Mouse (Mus musculus) CH12.LX (cell line): ENCODE data around the gene Fgfr2. TPM values are rescaled to one million over a fixed set of nuclear protein-coding genes. Genes with fewer than 3 reads are reported as not detected.

ENCODE experiments used
- DNase-seq: peaks from one replicate; pipeline ENCODE4 v3.0.0-alpha.2; 2013; ENCODE audit errors: extremely low read depth
- H3K27ac ChIP-seq: 2 replicates; pipeline ENCODE4 v1.5.1; 2012; ENCODE audit warnings: low read depth, mild to moderate bottlenecking, control low read depth, moderate library complexity; ENCODE audit not compliant: insufficient read depth
- H3K27me3 ChIP-seq: replicated peaks from 2 replicates; pipeline ENCODE3; 2012; ENCODE audit warnings: inconsistent platforms
- H3K36me3 ChIP-seq, 2 experiments: replicated peaks in 1 of 2; 2 replicates each; pipeline versions ENCODE3 to v1.6.1; 2012; ENCODE audit warnings: inconsistent platforms in 1 of 2, low read length in 1 of 2, mild to moderate bottlenecking in 1 of 2, mixed read lengths in 1 of 2, moderate library complexity in 1 of 2; ENCODE audit not compliant: control insufficient read depth in 1 of 2, insufficient read depth in 1 of 2
- H3K4me1 ChIP-seq, 2 experiments: 2 replicates each; pipeline ENCODE4 v1.6.1; 2012; ENCODE audit warnings: inconsistent platforms in 1 of 2, moderate library complexity in 1 of 2; ENCODE audit not compliant: insufficient read depth in 2 of 2, control insufficient read depth in 1 of 2
- H3K4me2 ChIP-seq: 2 replicates; pipeline ENCODE4 v1.6.1; 2012; ENCODE audit warnings: low read depth, mild to moderate bottlenecking, control low read depth; ENCODE audit not compliant: poor library complexity, insufficient read depth, severe bottlenecking
- H3K4me3 ChIP-seq, 3 experiments: fragments of 150-350 bp in 1 of 3; sonication (generic) in 1 of 3; replicated peaks in 1 of 3; 2 replicates each; pipeline versions ENCODE3 to v1.5.1; 2011 to 2012; ENCODE audit warnings: low read depth in 2 of 3, low read length in 2 of 3, mild to moderate bottlenecking in 2 of 3, moderate library complexity in 2 of 3, control low read depth in 1 of 3, improper control_type of control experiment in 1 of 3, inconsistent platforms in 1 of 3, mixed read lengths in 1 of 3; ENCODE audit not compliant: poor library complexity in 1 of 3
- H3K79me2 ChIP-seq: replicated peaks from 2 replicates; pipeline ENCODE4 v1.6.1; 2012; ENCODE audit warnings: mild to moderate bottlenecking, moderate library complexity; ENCODE audit not compliant: control insufficient read depth, poor library complexity, insufficient read depth, severe bottlenecking; ENCODE audit errors: extremely low read depth
- H3K9ac ChIP-seq: 2 replicates; pipeline ENCODE4 v1.6.1; 2012; ENCODE audit warnings: low read depth, mild to moderate bottlenecking, control low read depth, moderate library complexity; ENCODE audit not compliant: insufficient read depth
- H3K9me3 ChIP-seq: replicated peaks from 2 replicates; pipeline ENCODE3; 2012; ENCODE audit warnings: low read length, inconsistent platforms, mixed read lengths
- BHLHE40 ChIP-seq: IDR thresholded peaks from 2 replicates; pipeline ENCODE4 v1.6.1; 2011; ENCODE audit warnings: mild to moderate bottlenecking, low read depth, low read length, improper control_type of control experiment
- CHD1 ChIP-seq: IDR thresholded peaks from 2 replicates; pipeline ENCODE4 v1.6.1; 2012; ENCODE audit warnings: low read depth, low read length, improper control_type of control experiment, inconsistent platforms
- CHD2 ChIP-seq: IDR thresholded peaks from 2 replicates; pipeline ENCODE4 v1.6.1; 2011; ENCODE audit warnings: low read length, improper control_type of control experiment
- E2F4 ChIP-seq: IDR thresholded peaks from 2 replicates; pipeline ENCODE4 v1.6.1; 2011; ENCODE audit warnings: low read depth, low read length, improper control_type of control experiment; ENCODE audit not compliant: insufficient replicate concordance
- EP300 ChIP-seq: IDR thresholded peaks from 2 replicates; pipeline ENCODE4 v1.6.1; 2011; ENCODE audit warnings: low read length, improper control_type of control experiment
- ETS1 ChIP-seq: conservative IDR thresholded peaks from 2 replicates; pipeline ENCODE4 v1.6.1; 2012; ENCODE audit warnings: low read depth, mild to moderate bottlenecking, inconsistent platforms, low read length, improper control_type of control experiment, moderate library complexity
- JUND ChIP-seq: conservative IDR thresholded peaks from 2 replicates; pipeline ENCODE4 v1.6.1; 2011; ENCODE audit warnings: low read depth, low read length, improper control_type of control experiment
- KAT2A ChIP-seq: IDR thresholded peaks from 2 replicates; pipeline ENCODE4 v1.6.1; 2012; ENCODE audit warnings: low read length, improper control_type of control experiment, inconsistent platforms; ENCODE audit not compliant: insufficient replicate concordance
- MAX ChIP-seq: IDR thresholded peaks from 2 replicates; pipeline ENCODE4 v1.6.1; 2011; ENCODE audit warnings: low read length, improper control_type of control experiment
- MAZ ChIP-seq: IDR thresholded peaks from 2 replicates; pipeline ENCODE4 v1.6.1; 2012; ENCODE audit warnings: low read depth, mild to moderate bottlenecking, inconsistent platforms, low read length, improper control_type of control experiment, moderate library complexity
- MXI1 ChIP-seq: IDR thresholded peaks from 2 replicates; pipeline ENCODE4 v1.6.1; 2011; ENCODE audit warnings: mild to moderate bottlenecking, low read depth, low read length, improper control_type of control experiment
- MYC ChIP-seq: IDR thresholded peaks from 2 replicates; pipeline ENCODE4 v1.6.1; 2011; ENCODE audit warnings: low read depth, mild to moderate bottlenecking, improper control_type of control experiment, low read length
- NELFE ChIP-seq: IDR thresholded peaks from 2 replicates; pipeline ENCODE4 v1.6.1; 2011; ENCODE audit warnings: low read depth, low read length, improper control_type of control experiment
- PAX5 ChIP-seq: IDR thresholded peaks from 2 replicates; pipeline ENCODE4 v1.6.1; 2012; ENCODE audit warnings: low read length, inconsistent platforms, mixed read lengths
- POLR2AphosphoS2 ChIP-seq: IDR thresholded peaks from 2 replicates; pipeline ENCODE4 v1.6.1; 2011; ENCODE audit warnings: low read depth, low read length, improper control_type of control experiment
- TBP ChIP-seq: conservative IDR thresholded peaks from 2 replicates; pipeline ENCODE4 v1.6.1; 2011; ENCODE audit warnings: low read depth, low read length, improper control_type of control experiment
- TCF12 ChIP-seq: IDR thresholded peaks from 2 replicates; pipeline ENCODE4 v1.6.1; 2014; ENCODE audit warnings: low read depth, mild to moderate bottlenecking, inconsistent platforms, low read length, improper control_type of control experiment
- ZMIZ1 ChIP-seq: IDR thresholded peaks from 2 replicates; pipeline ENCODE4 v1.6.1; 2012; ENCODE audit warnings: low read depth, mild to moderate bottlenecking, inconsistent platforms, low read length, improper control_type of control experiment
- dilution Hi-C: fragments of 300-500 bp; cut with MboI; formaldehyde crosslinking; loops from 2 replicates; pipeline ENCODE4 v1.14.3; 2020; ENCODE audit warnings: low sequenced_read_pairs; ENCODE audit not compliant: extremely low pct_unique_long_range_greater_than_20kb, extremely low pct_ligation_motif_present
- in situ Hi-C: fragments of 300-500 bp; cut with MboI; formaldehyde crosslinking; loops from 3 replicates; pipeline ENCODE4 v1.14.3; 2019; ENCODE audit warnings: low sequenced_read_pairs, low pct_ligation_motif_present, low pct_unique_long_range_greater_than_20kb, mixed read lengths
- polyA plus RNA-seq: library from polyadenylated mRNA; unstranded; fragments of >175 nt; gene quantifications from 2 replicates; pipeline ENCODE4 v1.2.1, GENCODE M21; 2012; ENCODE audit warnings: low read depth; ENCODE audit not compliant: insufficient read length
- total RNA-seq, 2 experiments: library from RNA; depleted of rRNA; stranded (reverse); fragments of 300-350 nt in 1 of 2; fragments of >200 nt in 1 of 2; gene quantifications; 2 replicates each; pipeline ENCODE4 v1.2.3; 2012 to 2014

The Fgfr2 gene
- total and polyA plus RNA-seq, 3 experiments: not detected

GRCm38 (mm10) chr7:133089621-133090260 is 33.4 kb downstream of the Fgfr2 start:
- peaks cover 90% of the 10 kb centered on the region for H3K27me3 ChIP-seq
- H3K27ac ChIP-seq: no peak overlapping the region
- no peaks in the 10 kb centered on the region for H3K9me3 ChIP-seq
- H3K4me3 ChIP-seq: no peak overlapping the region
- dilution Hi-C loops: no loop called here
- TF ChIP-seq ETS1: no peak
- no peak for TF ChIP-seq POLR2AphosphoS2
- no peak for TF ChIP-seq TCF12
- TF ChIP-seq E2F4: no peak
- no peak for TF ChIP-seq NELFE
- TF ChIP-seq MYC: no peak
- TF ChIP-seq EP300: no peak
- in situ Hi-C loops: no loop called here
- H3K4me2 ChIP-seq: no peak overlapping the region
- no peaks in the 10 kb centered on the region for H3K36me3 ChIP-seq
- H3K79me2 ChIP-seq: no peaks in the 10 kb centered on the region
- H3K4me1 ChIP-seq: no peaks in the 10 kb centered on the region
- no peak overlapping the region for H3K9ac ChIP-seq
- no peak for DNase-seq

- no peak overlapping the region for H3K27ac ChIP-seq
- TF ChIP-seq POLR2AphosphoS2 (no peak), E2F4 (no peak), ZMIZ1 (no peak), BHLHE40 (no peak), TBP (no peak), JUND (no peak), NELFE (no peak), KAT2A (no peak), MAX (no peak), MAZ (no peak), CHD1 (no peak), MXI1 (no peak), CHD2 (no peak), PAX5 (no peak)
- no peak overlapping the region for H3K4me3 ChIP-seq
- no peaks in the 10 kb centered on the region for H3K79me2 ChIP-seq
- no peak for DNase-seq
- H3K4me1 ChIP-seq: no peaks in the 10 kb centered on the region
- dilution Hi-C loops: no loop called here
- H3K4me2 ChIP-seq: no peak overlapping the region
- no peak overlapping the region for H3K9ac ChIP-seq
- in situ Hi-C loops: no loop called here
- H3K36me3 ChIP-seq: no peaks in the 10 kb centered on the region
- no peaks in the 10 kb centered on the region for H3K9me3 ChIP-seq
- H3K27me3 ChIP-seq: peaks cover 90% of the 10 kb centered on the region
Measured at GRCm38 (mm10) chr7:133088830-133089261, 34.3 kb downstream of the Fgfr2 start.
